10 mouse cellular contexts compared by ENCODE assay signal in genomic region chr9:97055906-97056305, GRCm38 (mm10). TPM values are rescaled to one million over a fixed set of nuclear protein-coding genes. Genes with fewer than 3 reads are reported as not detected.
DNase-seq lines count a peak whose midpoint lies in the region; ATAC-seq and TF ChIP-seq lines count a peak whose summit lies in the region.
"Had no signal": no experiment of that assay in that cellular context is flagged by ENCODE, and none has a peak within 500 bp of the region (broad histone marks: within the 10 kb centered on the region; RNA-seq: fewer than 3 reads in every experiment).

No protein-coding gene starts in this region.

- H3K4me2 ChIP-seq in embryonic facial prominence, embryonic 12.5 days (replicated peaks), result no peak overlapping the region
- H3K4me2 ChIP-seq in intestine, postnatal 0 days (replicated peaks; ENCODE audit: low read depth), result peak overlapping the region; percentile 53; the same call in 1 of the 2 replicates

- H3K9ac ChIP-seq in embryonic facial prominence, embryonic 12.5 days, result no peak overlapping the region
- no peak overlapping the region for H3K9ac ChIP-seq in intestine, postnatal 0 days (ENCODE audit: low read depth, low read length)

- ATAC-seq in embryonic facial prominence, embryonic 12.5 days (ENCODE audit: insufficient number of reproducible peaks, insufficient read depth, low FRiP score, low TSS enrichment), result peak; percentile 24; the same call in 1 of the 2 replicates
- no peak for ATAC-seq in intestine, postnatal 0 days
- ATAC-seq in megakaryocyte progenitor cell, adult 5-6 weeks (replicated peaks; ENCODE audit: poor library complexity), result no peak

- H3K4me3 ChIP-seq in E14TG2a.4 (replicated peaks; ENCODE audit: low read length), result peak overlapping the region; percentile 51; the same call in 1 of the 2 replicates
- no peak overlapping the region for H3K4me3 ChIP-seq in embryonic facial prominence, embryonic 12.5 days
- H3K4me3 ChIP-seq in intestine, postnatal 0 days (ENCODE audit: low read depth, low read length), result no peak overlapping the region

- no peaks in the 10 kb centered on the region for H3K9me3 ChIP-seq in E14TG2a.4 (ENCODE audit: low read length)
- H3K9me3 ChIP-seq in embryonic facial prominence, embryonic 12.5 days, result no peaks in the 10 kb centered on the region
- H3K9me3 ChIP-seq in intestine, postnatal 0 days (ENCODE audit: control insufficient read depth), result no peaks in the 10 kb centered on the region

- H3K4me1 ChIP-seq in E14TG2a.4 (replicated peaks; ENCODE audit: low read depth, low read length), result peaks cover 37% of the 10 kb centered on the region
- H3K4me1 ChIP-seq in embryonic facial prominence, embryonic 12.5 days, result peaks cover 18% of the 10 kb centered on the region
- no peaks in the 10 kb centered on the region; the same call in 1 of the 2 replicates for H3K4me1 ChIP-seq in intestine, postnatal 0 days (replicated peaks; ENCODE audit: control insufficient read depth, insufficient read depth, low read length)

- 56% methylated on average over 14 of the region's 14 CpGs for WGBS in embryonic facial prominence, embryonic 12.5 days
- 58% methylated on average over 14 of the region's 14 CpGs for WGBS in intestine, postnatal 0 days

- H3K36me3 ChIP-seq in E14TG2a.4 (ENCODE audit: insufficient read depth, low read length), result no peaks in the 10 kb centered on the region
- H3K36me3 ChIP-seq in embryonic facial prominence, embryonic 12.5 days, result no peaks in the 10 kb centered on the region
- no peaks in the 10 kb centered on the region for H3K36me3 ChIP-seq in intestine, postnatal 0 days (ENCODE audit: control insufficient read depth, insufficient read depth)

- no peak for TF ChIP-seq CTCF in E14TG2a.4 (conservative IDR thresholded peaks at IDR 0.05; ENCODE audit: low read length)
- TF ChIP-seq CTCF in intestine, postnatal 0 days (IDR thresholded peaks at IDR 0.05; ENCODE audit: low read depth), result no peak

- peaks cover 8% of the 10 kb centered on the region; the same call in 1 of the 2 replicates for H3K27me3 ChIP-seq in E14TG2a.4 (ENCODE audit: insufficient read depth, low read length)
- H3K27me3 ChIP-seq in embryonic facial prominence, embryonic 12.5 days, result no peaks in the 10 kb centered on the region
- H3K27me3 ChIP-seq in intestine, postnatal 0 days (replicated peaks; ENCODE audit: control insufficient read depth, insufficient read depth, low read length), result no peaks in the 10 kb centered on the region
- H3K27me3 ChIP-seq: CH12.LX had no signal

- DNase-seq in heart, adult 11 months, result peak; percentile 90
- no peak for DNase-seq in heart, postnatal 4 days
- no peak for DNase-seq in ovary, adult 18-20 months (ENCODE audit: low spot score)
- no peak for DNase-seq in B cell, adult 2 months
- DNase-seq: cerebellum, adult 2 months had no signal

- H3K27ac ChIP-seq in embryonic facial prominence, embryonic 12.5 days, result peak overlapping the region; percentile 46; the same call in 1 of the 2 replicates
- no peak overlapping the region for H3K27ac ChIP-seq in intestine, postnatal 0 days (ENCODE audit: low read depth, low read length)

RNA-seq across cellular contexts. Expression of gene Spsb4, which starts 37.3 kb away (rescaled TPM):
- 10 to 100 TPM; 30.4 to 34.6 TPM for total RNA-seq in heart, postnatal 4 days (2021)
- 35.2 and 36.8 TPM in 2 replicates for polyA plus RNA-seq in embryonic facial prominence, embryonic 12.5 days (2016; fragmentation: Nextera tagmentation; extraction: Ambion mirVana)
- polyA plus RNA-seq in intestine, postnatal 0 days (2015; fragmentation: Nextera tagmentation; extraction: Ambion mirVana), result 23.4 and 25.0 TPM in 2 replicates
- total RNA-seq in megakaryocyte progenitor cell, adult 5-6 weeks (2015), result 2.7 and 4.2 TPM in 2 replicates
- total RNA-seq in megakaryocyte progenitor cell, adult 5-6 weeks (2017), result 2.0 and 2.5 TPM in 2 replicates
- total RNA-seq: CH12.LX had no signal

RNA-seq across cellular contexts. Expression of gene Slc25a36, which starts 55.1 kb away (rescaled TPM):
- total RNA-seq in heart, postnatal 4 days (2021), result 10 to 100 TPM; 51.7 to 51.8 TPM
- polyA plus RNA-seq in embryonic facial prominence, embryonic 12.5 days (2016; fragmentation: Nextera tagmentation; extraction: Ambion mirVana), result 108 and 111 TPM in 2 replicates
- 47.7 and 56.9 TPM in 2 replicates for polyA plus RNA-seq in intestine, postnatal 0 days (2015; fragmentation: Nextera tagmentation; extraction: Ambion mirVana)
- 60.7 and 64.4 TPM in 2 replicates for total RNA-seq in megakaryocyte progenitor cell, adult 5-6 weeks (2015)
- 43.8 and 57.5 TPM in 2 replicates for total RNA-seq in megakaryocyte progenitor cell, adult 5-6 weeks (2017)

Comparison
In these comparisons a context has a peak if more than half of its experiments do, and no peak if none do; other contexts are left out.
1. RNA of gene Spsb4, which starts 37.3 kb away (total RNA-seq): 30.4 to 34.6 TPM in heart, postnatal 4 days; 2.0 to 4.2 TPM in megakaryocyte progenitor cell, adult 5-6 weeks; every median in the first group is over 4 times any median in the second.